Mouse (Mus musculus) gastrocnemius, adult 8-10 months (tissue): Measurements from ENCODE around the gene Nme7. TPM values are rescaled to one million over a fixed set of nuclear protein-coding genes. Genes with fewer than 3 reads are reported as not detected.

Source experiments
- DNase-seq, 2 experiments: peaks; one replicate each; pipeline ENCODE4 v3.0.0; 2022; ENCODE audit warnings: low spot score in 2 of 2
- total RNA-seq, 4 experiments: library from RNA; stranded (reverse); gene quantifications; 2 replicates each; pipeline ENCODE4 v1.2.4; 2022

Nme7 gene
- total RNA-seq, 4 experiments from 2014 or later, result 1.2 to 3.5 (median 2.2) TPM

- no peak for DNase-seq
These were observed 15.7 kb downstream of the Nme7 start for GRCm38 (mm10) chr1:164319542-164320140.

GRCm38 (mm10) chr1:164320731-164321130 lies 16.8 kb downstream of the Nme7 start:
- DNase-seq, result no peak

- DNase-seq, result no peak
These were observed 17.5 kb downstream of the Nme7 start for GRCm38 (mm10) chr1:164321408-164321807.

GRCm38 (mm10) chr1:164322987-164323650 lies 19.2 kb downstream of the Nme7 start:
- no peak for DNase-seq

- no peak for DNase-seq
These were observed 20.3 kb downstream of the Nme7 start for GRCm38 (mm10) chr1:164324221-164324620.

GRCm38 (mm10) chr1:164324878-164325277 lies 21.0 kb downstream of the Nme7 start:
- no peak for DNase-seq

GRCm38 (mm10) chr1:164326600-164327155 lies 22.8 kb downstream of the Nme7 start:
- no peak for DNase-seq

- DNase-seq, result no peak
These were observed 23.8 kb downstream of the Nme7 start for GRCm38 (mm10) chr1:164327764-164328163.

GRCm38 (mm10) chr1:164332559-164332958 lies 28.6 kb downstream of the Nme7 start:
- no peak for DNase-seq

GRCm38 (mm10) chr1:164335435-164335834 lies 31.5 kb downstream of the Nme7 start:
- no peak for DNase-seq

GRCm38 (mm10) chr1:164335846-164336245 lies 31.9 kb downstream of the Nme7 start:
- DNase-seq, result no peak

- no peak for DNase-seq
These were observed 38.2 kb downstream of the Nme7 start for GRCm38 (mm10) chr1:164342161-164342560.

- no peak for DNase-seq
These were observed 49.5 kb downstream of the Nme7 start for GRCm38 (mm10) chr1:164353443-164353842.

- DNase-seq, result no peak
These were observed 54.1 kb downstream of the Nme7 start for GRCm38 (mm10) chr1:164357995-164358394.

GRCm38 (mm10) chr1:164361997-164362396 lies 58.1 kb downstream of the Nme7 start:
- DNase-seq, result no peak

GRCm38 (mm10) chr1:164366156-164367128 lies 62.5 kb downstream of the Nme7 start:
- DNase-seq, result peak; percentile 37 to 54

- DNase-seq, result no peak
These were observed 64.2 kb downstream of the Nme7 start for GRCm38 (mm10) chr1:164368152-164368551.

GRCm38 (mm10) chr1:164369781-164370180 lies 65.9 kb downstream of the Nme7 start:
- no peak for DNase-seq

- no peak for DNase-seq
These were observed 69.1 kb downstream of the Nme7 start for GRCm38 (mm10) chr1:164373029-164373428.

- DNase-seq, result no peak
These were observed 70.1 kb downstream of the Nme7 start for GRCm38 (mm10) chr1:164374020-164374419.

GRCm38 (mm10) chr1:164375626-164376025 lies 71.7 kb downstream of the Nme7 start:
- DNase-seq, result no peak
